Mouse (Mus musculus): ENCODE results near the gene Ranbp3l.
"Not testable (repeated sequence)": the region's sequence is repeated elsewhere in the genome, so short reads cannot be mapped to it uniquely, and the experiment has no call there.

Gene Ranbp3l

GRCm38 (mm10) chr15:8967573-8968228, at the start of gene Ranbp3l:
Gene Ranbp3l (plus strand): TSS chr15:8967949.
- in situ Hi-C loops (cut with MboI; ENCODE audit: low sequenced_read_pairs), result no loop called here

- in situ Hi-C loops (cut with MboI; ENCODE audit: low sequenced_read_pairs), result no loop called here
Observed at GRCm38 (mm10) chr15:8930061-8930460, 37.7 kb upstream of the Ranbp3l start.

GRCm38 (mm10) chr15:8936911-8937310, 30.8 kb upstream of the Ranbp3l start:
- in situ Hi-C loops (cut with MboI; ENCODE audit: low sequenced_read_pairs), result no loop called here

GRCm38 (mm10) chr15:8940861-8941260, 26.9 kb upstream of the Ranbp3l start:
- in situ Hi-C loops (cut with MboI; ENCODE audit: low sequenced_read_pairs), result no loop called here

- in situ Hi-C loops (cut with MboI; ENCODE audit: low sequenced_read_pairs), result no loop called here
Observed at GRCm38 (mm10) chr15:8950856-8951255, 16.9 kb upstream of the Ranbp3l start.

GRCm38 (mm10) chr15:8963323-8963722, 4.4 kb upstream of the Ranbp3l start:
- in situ Hi-C loops (cut with MboI; ENCODE audit: low sequenced_read_pairs), result no loop called here

- in situ Hi-C loops (cut with MboI; ENCODE audit: low sequenced_read_pairs), result no loop called here
Observed at GRCm38 (mm10) chr15:8968229-8968595, 463 bp downstream of the Ranbp3l start.

GRCm38 (mm10) chr15:8969061-8969635, 1.4 kb downstream of the Ranbp3l start:
- in situ Hi-C loops (cut with MboI; ENCODE audit: low sequenced_read_pairs), result no loop called here

- in situ Hi-C loops (cut with MboI; ENCODE audit: low sequenced_read_pairs), result no loop called here
Observed at GRCm38 (mm10) chr15:8991211-8991610, 23.5 kb downstream of the Ranbp3l start.

GRCm38 (mm10) chr15:8991859-8992838, 24.4 kb downstream of the Ranbp3l start:
- in situ Hi-C loops (cut with MboI; ENCODE audit: low sequenced_read_pairs), result no loop called here

GRCm38 (mm10) chr15:8994608-8995277, 27.0 kb downstream of the Ranbp3l start:
- in situ Hi-C loops (cut with MboI; ENCODE audit: low sequenced_read_pairs), result no loop called here

GRCm38 (mm10) chr15:8995490-8995889, 27.7 kb downstream of the Ranbp3l start:
- in situ Hi-C loops (cut with MboI; ENCODE audit: low sequenced_read_pairs), result no loop called here

GRCm38 (mm10) chr15:9002762-9003161, 35.0 kb downstream of the Ranbp3l start:
- in situ Hi-C loops (cut with MboI; ENCODE audit: low sequenced_read_pairs), result no loop called here

GRCm38 (mm10) chr15:9009196-9009595, 41.4 kb downstream of the Ranbp3l start:
- in situ Hi-C loops (cut with MboI; ENCODE audit: low sequenced_read_pairs), result no loop called here

GRCm38 (mm10) chr15:9014541-9014940, 46.8 kb downstream of the Ranbp3l start:
- in situ Hi-C loops (cut with MboI; ENCODE audit: low sequenced_read_pairs), result no loop called here

- in situ Hi-C loops (cut with MboI; ENCODE audit: low sequenced_read_pairs), result not testable (repeated sequence)
Observed at GRCm38 (mm10) chr15:9015496-9015895, 47.7 kb downstream of the Ranbp3l start.

GRCm38 (mm10) chr15:9055704-9056103, 88.0 kb downstream of the Ranbp3l start:
- in situ Hi-C loops (cut with MboI; ENCODE audit: low sequenced_read_pairs), result no loop called here

- in situ Hi-C loops (cut with MboI; ENCODE audit: low sequenced_read_pairs), result no loop called here
Observed at GRCm38 (mm10) chr15:9059856-9060255, 92.1 kb downstream of the Ranbp3l start.

- in situ Hi-C loops (cut with MboI; ENCODE audit: low sequenced_read_pairs), result no loop called here
Observed at GRCm38 (mm10) chr15:9061150-9061882, 93.6 kb downstream of the Ranbp3l start.

GRCm38 (mm10) chr15:9068881-9069280, 101.1 kb downstream of the Ranbp3l start:
- in situ Hi-C loops (cut with MboI; ENCODE audit: low sequenced_read_pairs), result no loop called here
